Mouse (Mus musculus) limb, embryonic 13.5 days (tissue): ENCODE results near the gene Hoxd3. TPM values are rescaled to one million over a fixed set of nuclear protein-coding genes. Genes with fewer than 3 reads are reported as not detected.
A peak's percentile ranks its signal among the peaks of the same experiment; 100 is the strongest.

Experiments used
- ATAC-seq: fragments of 200-750 bp; cut with Nextera tagmentation; 2 replicates; pipeline ENCODE4 v1.8.0; 2017; ENCODE audit warnings: low read depth, moderate number of reproducible peaks, moderate TSS enrichment; ENCODE audit not compliant: low FRiP score
- H3K27ac ChIP-seq: fragments of 300-500 bp; sonication (generic); 2 replicates; pipeline ENCODE4 v1.5.1; 2015; ENCODE audit warnings: inconsistent platforms, mild to moderate bottlenecking, moderate library complexity
- H3K27me3 ChIP-seq: fragments of 300-500 bp; sonication (generic); 2 replicates; pipeline ENCODE4 v1.6.1; 2015; ENCODE audit warnings: mild to moderate bottlenecking, inconsistent platforms
- H3K36me3 ChIP-seq: fragments of 300-500 bp; sonication (generic); 2 replicates; pipeline ENCODE4 v1.6.1; 2015; ENCODE audit warnings: inconsistent platforms, mild to moderate bottlenecking, moderate library complexity
- H3K4me1 ChIP-seq: fragments of 300-500 bp; sonication (generic); 2 replicates; pipeline ENCODE4 v1.6.1; 2015; ENCODE audit warnings: inconsistent platforms
- H3K4me2 ChIP-seq: fragments of 300-500 bp; sonication (generic); replicated peaks from 2 replicates; pipeline ENCODE4 v1.6.1; 2015; ENCODE audit warnings: inconsistent platforms, mild to moderate bottlenecking, moderate library complexity
- H3K4me3 ChIP-seq: fragments of 300-500 bp; sonication (generic); 2 replicates; pipeline ENCODE4 v1.5.1; 2015; ENCODE audit warnings: moderate library complexity, mild to moderate bottlenecking, inconsistent platforms
- H3K9ac ChIP-seq: fragments of 300-500 bp; sonication (generic); 2 replicates; pipeline ENCODE4 v1.6.1; 2015; ENCODE audit warnings: mild to moderate bottlenecking, inconsistent platforms
- H3K9me3 ChIP-seq: fragments of 300-500 bp; sonication (generic); 2 replicates; pipeline ENCODE4 v1.6.1; 2016; ENCODE audit warnings: inconsistent platforms
- WGBS: fragments of 180-500 bp; shearing (Covaris S2); methylation state at CpG from one replicate; pipeline ENCODE4 v1.1.7; 2015; 5-methylcytosine and 5-hydroxymethylcytosine counted together
- polyA plus RNA-seq: library from polyadenylated mRNA; unstranded; fragments of >200 nt; fragmentation: Nextera tagmentation; extraction: Ambion mirVana; gene quantifications from 2 replicates; pipeline ENCODE4 v1.2.1, GENCODE M21; 2015

The Hoxd3 gene
- polyA plus RNA-seq, 1 experiment from 2014 or later: 0.84 TPM

DNA sequence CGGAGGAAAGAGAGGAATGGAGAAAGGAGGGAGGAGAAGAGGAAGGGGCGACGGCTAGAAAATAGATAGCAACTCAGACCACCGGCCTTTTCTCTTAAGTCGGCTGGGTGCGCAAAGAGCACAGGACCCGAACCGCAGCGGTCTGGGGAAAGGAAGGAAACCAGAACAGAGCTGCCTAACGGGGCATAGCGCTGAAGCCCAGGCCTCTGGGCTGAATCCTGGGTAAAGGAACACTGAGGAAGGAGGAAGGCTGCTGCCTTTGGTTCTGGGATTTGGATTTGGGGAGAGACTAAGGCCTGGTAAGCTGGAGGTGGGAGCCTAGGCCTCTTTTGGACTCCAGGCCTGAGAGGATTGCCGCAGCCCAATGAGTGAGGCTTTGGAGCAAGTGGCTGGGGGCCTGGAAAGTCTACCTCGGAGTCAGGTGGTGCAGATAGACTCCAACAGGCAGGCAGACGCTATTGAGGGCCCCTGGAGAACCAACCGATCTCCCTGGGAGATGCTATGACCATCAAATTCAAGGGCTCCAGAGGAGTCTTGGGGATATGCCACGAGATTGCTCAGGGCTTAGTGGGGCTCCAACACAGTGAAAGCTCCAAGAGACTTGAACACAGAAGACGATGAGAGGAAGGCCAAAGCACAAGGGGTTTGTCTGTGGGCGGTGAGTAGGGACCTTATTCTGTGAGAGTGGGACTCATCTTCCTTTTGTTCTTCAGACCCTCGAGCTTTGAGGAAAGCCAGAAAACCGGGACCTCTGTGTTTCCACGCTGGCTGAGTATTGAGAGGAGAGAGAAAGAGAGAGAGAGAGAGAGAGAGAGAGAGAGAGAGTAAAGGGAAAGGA, 30.9 kb upstream of the Hoxd3 start:
- ATAC-seq: no peak
- 0 out of 2 replicates have a peak, but pooled peaks cover 5% of the 10 kb centered on the region for H3K36me3 ChIP-seq
- H3K9ac ChIP-seq: peak overlapping the region; percentile 99
- peak overlapping the region; percentile 98 for H3K27ac ChIP-seq
- H3K4me2 ChIP-seq: peak overlapping the region; percentile 75
- H3K4me3 ChIP-seq: peak overlapping the region; percentile 79
- WGBS: 7% methylated on average over 21 of the region's 21 CpGs
- H3K4me1 ChIP-seq: peaks cover 4% of the 10 kb centered on the region; the same call in 1 of the 2 replicates
- no peaks in the 10 kb centered on the region for H3K9me3 ChIP-seq
- peaks cover 66% of the 10 kb centered on the region for H3K27me3 ChIP-seq

DNA sequence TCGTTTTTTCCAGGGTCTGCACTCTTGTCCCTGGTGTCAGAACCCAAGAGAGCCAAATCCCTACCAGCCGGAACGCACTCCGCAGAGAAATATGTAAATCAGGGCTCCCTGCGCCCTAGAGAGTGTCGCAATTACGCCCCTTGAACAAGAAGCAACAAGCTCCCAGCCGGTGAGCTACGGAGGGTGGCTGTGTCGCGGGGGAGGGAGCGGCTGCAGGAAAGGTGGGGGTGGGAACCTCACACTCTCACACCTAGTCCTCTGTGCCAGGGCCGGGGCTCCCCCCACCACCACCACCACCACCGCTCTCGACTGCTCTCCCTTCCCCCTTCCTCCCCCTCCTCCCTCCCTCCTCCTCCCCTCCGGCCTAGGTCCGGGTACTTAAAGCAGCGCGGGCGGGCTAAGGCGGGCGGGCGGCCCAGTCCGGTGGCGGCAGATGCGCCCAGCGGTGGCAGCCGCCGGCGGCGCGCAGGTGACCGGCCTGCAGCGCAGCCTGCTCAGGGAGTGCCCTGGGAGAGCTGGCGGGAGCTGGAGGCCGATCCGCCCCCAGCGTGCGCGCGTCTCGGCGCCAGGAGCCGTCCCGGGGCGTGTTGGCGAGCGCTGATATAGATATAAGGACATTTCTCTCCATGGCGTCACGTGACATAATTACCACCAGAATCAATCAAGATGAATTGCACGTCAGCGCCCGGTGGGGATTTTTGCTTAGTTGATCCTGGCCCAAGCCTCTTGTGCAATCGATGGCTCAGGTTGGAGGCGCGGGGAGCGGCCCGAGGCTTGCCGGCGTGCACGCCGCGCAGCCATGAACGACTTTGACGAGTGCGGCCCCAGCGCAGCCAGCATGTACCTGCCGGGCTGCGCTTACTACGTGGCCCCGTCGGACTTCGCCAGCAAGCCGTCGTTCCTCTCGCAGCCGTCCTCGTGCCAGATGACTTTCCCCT, 29.9 kb upstream of the Hoxd3 start:
- Histone ChIP-seq H3K36me3 (0 out of 2 replicates have a peak, but pooled peaks cover 5% of the 10 kb centered on the region), H3K9me3 (no peaks in the 10 kb centered on the region), H3K4me3 (peak overlapping the region; percentile 79), H3K27ac (peak overlapping the region; percentile 98), H3K4me1 (peaks cover 4% of the 10 kb centered on the region; the same call in 1 of the 2 replicates), H3K4me2 (peak overlapping the region; percentile 75), H3K9ac (peak overlapping the region; percentile 99), H3K27me3 (peaks cover 60% of the 10 kb centered on the region)
- peak; percentile 70 for ATAC-seq
- under 1% methylated on average over 68 of the region's 78 CpGs for WGBS

DNA sequence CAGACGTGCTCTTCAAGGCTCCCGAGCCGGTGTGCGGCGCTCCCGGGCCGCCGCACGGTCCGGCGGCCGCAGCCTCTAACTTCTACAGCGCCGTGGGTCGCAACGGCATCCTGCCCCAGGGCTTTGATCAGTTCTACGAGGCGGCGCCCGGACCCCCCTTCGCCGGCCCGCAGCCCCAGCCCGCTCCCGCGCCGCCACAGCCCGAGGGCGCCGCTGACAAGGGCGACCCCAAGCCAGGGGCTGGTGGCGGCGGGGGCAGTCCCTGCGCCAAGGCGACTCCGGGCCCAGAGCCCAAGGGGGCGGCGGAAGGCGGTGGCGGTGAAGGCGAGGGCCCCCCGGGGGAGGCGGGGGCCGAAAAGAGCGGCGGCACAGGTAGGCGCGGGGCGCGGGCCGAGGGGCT, 28.9 kb upstream of the Hoxd3 start:
- Histone ChIP-seq H3K9me3 (no peaks in the 10 kb centered on the region), H3K36me3 (0 out of 2 replicates have a peak, but pooled peaks cover 8% of the 10 kb centered on the region), H3K27ac (peak overlapping the region; percentile 98), H3K4me2 (peak overlapping the region; percentile 75), H3K9ac (peak overlapping the region; percentile 99), H3K4me1 (peaks cover 13% of the 10 kb centered on the region), H3K27me3 (peaks cover 57% of the 10 kb centered on the region), H3K4me3 (peak overlapping the region; percentile 79)
- no peak for ATAC-seq
- WGBS: 1% methylated on average over 48 of the region's 51 CpGs

DNA sequence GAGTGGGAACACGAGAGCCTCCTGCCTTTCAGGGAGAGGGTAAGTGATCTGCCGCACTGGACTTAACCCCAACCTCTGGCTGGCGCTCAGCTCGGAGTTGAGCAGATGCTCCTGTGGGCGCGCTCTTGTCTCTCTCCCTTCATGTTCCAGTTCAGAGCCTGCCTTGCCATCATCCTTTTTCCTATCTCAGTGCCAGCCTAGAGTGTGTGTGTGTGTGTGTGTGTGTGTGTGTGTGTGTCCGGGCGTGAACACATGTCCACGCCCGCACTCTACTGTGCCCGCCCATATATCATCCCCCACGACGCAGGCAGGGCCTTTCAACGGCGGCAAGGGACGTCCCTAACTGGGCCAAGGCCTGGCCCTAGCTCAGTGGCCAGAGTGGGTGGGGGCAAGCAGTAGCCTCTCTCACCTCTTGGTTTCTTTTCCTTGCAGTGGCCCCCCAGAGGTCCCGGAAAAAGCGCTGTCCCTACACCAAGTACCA, 28.2 kb upstream of the Hoxd3 start:
- Histone ChIP-seq H3K9me3 (no peaks in the 10 kb centered on the region), H3K27ac (peak overlapping the region; percentile 98), H3K9ac (peak overlapping the region; percentile 99), H3K4me1 (peaks cover 17% of the 10 kb centered on the region), H3K36me3 (0 out of 2 replicates have a peak, but pooled peaks cover 8% of the 10 kb centered on the region), H3K4me2 (peak overlapping the region; percentile 75), H3K4me3 (peak overlapping the region; percentile 79), H3K27me3 (peaks cover 57% of the 10 kb centered on the region)
- ATAC-seq: peak; percentile 6; the same call in 1 of the 2 replicates
- WGBS: 1% methylated on average over 18 of the region's 18 CpGs

DNA sequence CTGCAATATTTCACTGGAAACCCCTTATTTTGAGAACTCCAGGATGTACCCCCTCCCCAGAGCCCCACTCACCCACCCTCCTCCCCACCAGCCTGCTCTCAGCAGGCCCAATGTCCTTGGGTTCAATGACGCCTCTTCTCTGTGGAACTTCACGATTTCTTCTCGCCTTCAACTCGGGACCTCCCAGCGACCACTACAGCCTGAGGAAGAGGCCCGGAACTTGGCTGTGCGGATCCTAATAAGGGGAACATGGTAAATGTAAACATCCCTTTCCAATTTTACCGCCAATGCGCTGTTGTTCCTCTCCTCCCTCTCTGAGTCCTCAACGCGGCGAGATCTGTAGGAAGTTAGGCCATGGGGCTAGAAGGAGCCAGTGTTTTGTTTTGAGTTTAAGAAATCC, 27.6 kb upstream of the Hoxd3 start:
- peak overlapping the region; percentile 75 for H3K4me2 ChIP-seq
- H3K9me3 ChIP-seq: no peaks in the 10 kb centered on the region
- peaks cover 60% of the 10 kb centered on the region for H3K27me3 ChIP-seq
- H3K4me1 ChIP-seq: peaks cover 17% of the 10 kb centered on the region
- WGBS: 4% methylated on average over 12 of the region's 12 CpGs
- H3K9ac ChIP-seq: peak overlapping the region; percentile 99
- peak overlapping the region; percentile 79 for H3K4me3 ChIP-seq
- H3K36me3 ChIP-seq: 0 out of 2 replicates have a peak, but pooled peaks cover 8% of the 10 kb centered on the region
- peak overlapping the region; percentile 98 for H3K27ac ChIP-seq
- ATAC-seq: no peak

- ATAC-seq: no peak
- 15% methylated on average over 4 of the region's 4 CpGs for WGBS
- peaks cover 19% of the 10 kb centered on the region for H3K4me1 ChIP-seq
- H3K27ac ChIP-seq: peak overlapping the region; percentile 98
- H3K36me3 ChIP-seq: 0 out of 2 replicates have a peak, but pooled peaks cover 8% of the 10 kb centered on the region
- H3K27me3 ChIP-seq: peaks cover 59% of the 10 kb centered on the region
- peak overlapping the region; percentile 99 for H3K9ac ChIP-seq
- peak overlapping the region; percentile 75 for H3K4me2 ChIP-seq
- H3K4me3 ChIP-seq: peak overlapping the region; percentile 79
- no peaks in the 10 kb centered on the region for H3K9me3 ChIP-seq
These were observed 26.6 kb upstream of the Hoxd3 start for GRCm38 (mm10) chr2:74685059-74685603.

- no peaks in the 10 kb centered on the region for H3K9me3 ChIP-seq
- 3% methylated on average over 17 of the region's 17 CpGs for WGBS
- H3K4me1 ChIP-seq: peaks cover 21% of the 10 kb centered on the region
- peak overlapping the region; percentile 93 for H3K27ac ChIP-seq
- 0 out of 2 replicates have a peak, but pooled peaks cover 8% of the 10 kb centered on the region for H3K36me3 ChIP-seq
- peaks cover 49% of the 10 kb centered on the region for H3K27me3 ChIP-seq
- H3K9ac ChIP-seq: peak overlapping the region; percentile 98
- peak overlapping the region; percentile 79 for H3K4me3 ChIP-seq
- no peak for ATAC-seq
- H3K4me2 ChIP-seq: peak overlapping the region; percentile 77
These were observed 25.3 kb upstream of the Hoxd3 start for GRCm38 (mm10) chr2:74686301-74686987.

DNA sequence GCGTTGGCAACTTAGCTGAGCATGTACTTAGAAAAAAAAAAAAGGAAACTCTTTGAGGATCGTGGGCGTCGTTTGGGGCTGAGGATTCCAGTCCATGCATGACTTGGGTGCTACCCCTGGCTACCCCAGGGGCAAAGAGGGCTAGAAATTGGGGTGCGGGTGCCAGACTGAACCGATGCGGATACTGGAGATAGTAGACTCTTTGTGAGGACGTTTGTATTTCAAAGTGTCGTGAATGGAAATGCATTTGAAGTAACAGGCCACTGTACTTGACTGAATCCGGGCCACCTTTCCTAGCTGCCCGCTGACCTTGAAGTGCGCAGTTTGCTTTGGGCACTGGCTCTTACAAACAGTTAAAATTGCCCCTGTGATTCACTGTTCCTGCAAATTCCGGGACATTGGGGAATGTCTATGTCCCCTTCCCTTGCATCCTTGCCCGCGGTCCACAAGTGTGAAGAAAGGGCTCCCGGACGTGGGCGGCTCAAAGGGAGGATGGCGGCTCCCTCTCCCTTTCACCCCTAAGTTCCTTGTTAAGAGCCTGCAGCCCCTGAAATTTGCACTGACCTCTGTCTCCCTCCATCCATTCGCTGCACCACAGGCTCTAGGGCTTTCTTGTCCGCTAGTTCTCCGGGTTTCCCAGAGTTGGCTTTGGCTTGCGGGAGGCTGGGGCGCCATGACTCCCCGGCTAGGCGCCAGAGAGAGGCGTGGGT, 24.6 kb upstream of the Hoxd3 start:
- Histone ChIP-seq H3K9me3 (no peaks in the 10 kb centered on the region), H3K4me3 (peak overlapping the region; percentile 79), H3K4me1 (peaks cover 28% of the 10 kb centered on the region), H3K36me3 (peaks cover 10% of the 10 kb centered on the region; the same call in 1 of the 2 replicates), H3K27me3 (peaks cover 49% of the 10 kb centered on the region), H3K9ac (peak overlapping the region; percentile 98), H3K4me2 (peak overlapping the region; percentile 77), H3K27ac (peak overlapping the region; percentile 93)
- under 1% methylated on average over 27 of the region's 27 CpGs for WGBS
- ATAC-seq: no peak

DNA sequence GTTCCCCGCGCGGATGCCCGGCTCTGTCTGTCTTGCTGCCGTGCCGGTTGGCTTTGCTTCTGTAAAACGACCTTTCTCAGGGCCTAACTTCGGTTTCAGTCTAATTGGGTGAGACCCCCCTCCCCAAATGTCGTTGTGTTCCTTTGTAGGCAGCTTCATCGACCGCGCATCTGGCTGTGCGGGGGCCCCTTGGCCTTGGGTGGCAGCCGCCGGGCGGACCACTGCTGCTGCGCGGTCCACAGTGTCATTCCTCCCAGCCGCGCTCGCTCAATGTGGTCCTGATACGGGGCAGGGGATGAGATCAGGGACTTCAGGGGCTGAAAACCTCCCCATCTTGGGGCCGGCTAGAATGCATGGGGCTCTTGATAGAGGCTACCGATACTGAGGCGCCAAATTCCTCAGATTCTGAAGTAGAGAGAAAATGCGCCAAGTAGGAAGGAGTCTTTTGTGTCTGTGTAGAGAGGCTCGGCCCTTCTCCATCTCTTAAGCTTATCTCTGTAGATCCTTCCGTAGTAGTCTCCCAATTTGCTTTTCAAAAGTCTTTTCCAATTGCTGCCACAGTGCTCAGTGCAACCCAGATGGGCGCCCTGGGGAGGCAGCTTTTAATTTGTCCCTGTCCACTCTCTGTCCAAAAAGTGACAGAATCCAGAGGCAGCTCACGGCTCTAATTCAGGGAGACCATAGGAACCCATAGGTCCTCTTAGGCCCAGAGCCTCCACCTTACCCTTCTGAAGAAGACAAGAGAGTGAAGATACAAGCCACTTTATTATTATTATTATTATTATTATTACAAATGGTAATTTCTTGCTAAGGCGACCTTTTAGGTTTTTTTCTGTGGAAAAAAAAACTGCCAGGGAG, 23.8 kb upstream of the Hoxd3 start:
- Histone ChIP-seq H3K27me3 (peaks cover 48% of the 10 kb centered on the region), H3K4me3 (peak overlapping the region; percentile 79), H3K36me3 (peaks cover 18% of the 10 kb centered on the region; the same call in 1 of the 2 replicates), H3K27ac (peak overlapping the region; percentile 93), H3K4me2 (peak overlapping the region; percentile 77), H3K9ac (peak overlapping the region; percentile 98), H3K9me3 (no peaks in the 10 kb centered on the region), H3K4me1 (peaks cover 36% of the 10 kb centered on the region)
- no peak for ATAC-seq
- WGBS: 3% methylated on average over 31 of the region's 31 CpGs
